Mouse (Mus musculus): Measurements from ENCODE around the gene Ugt2b1.
"Not testable (repeated sequence)": the region's sequence is repeated elsewhere in the genome, so short reads cannot be mapped to it uniquely, and the experiment has no call there.

Gene Ugt2b1

DNA sequence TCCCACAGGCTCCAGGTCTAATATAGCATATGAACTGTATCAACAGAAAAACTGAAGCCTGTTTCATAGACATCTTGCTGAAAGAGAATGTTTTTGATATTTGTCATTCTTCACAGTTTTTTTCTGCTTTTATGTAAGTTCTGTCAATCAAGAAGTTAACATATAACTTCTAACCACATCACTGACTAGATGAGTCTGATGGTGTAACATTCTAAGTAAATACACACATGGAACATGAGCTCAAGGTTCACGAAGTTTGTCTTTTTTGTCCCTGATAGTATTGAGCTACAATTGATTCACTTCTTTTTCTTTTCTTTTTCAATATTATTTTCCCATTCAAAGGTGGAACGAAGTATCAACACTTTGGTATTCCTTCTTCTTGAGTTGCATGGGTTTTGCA lies at the start of gene Ugt2b1:
TSS of gene Ugt2b1 (minus strand) at position 105 of the 400 bp plus-strand sequence.
- no peak for DNase-seq (ENCODE audit: low spot score in 2 of 2)

GRCm38 (mm10) chr5:86967271-86967670 lies 40.9 kb upstream of the Ugt2b1 start:
- DNase-seq (ENCODE audit: low spot score in 2 of 2), result not testable (repeated sequence)

DNA sequence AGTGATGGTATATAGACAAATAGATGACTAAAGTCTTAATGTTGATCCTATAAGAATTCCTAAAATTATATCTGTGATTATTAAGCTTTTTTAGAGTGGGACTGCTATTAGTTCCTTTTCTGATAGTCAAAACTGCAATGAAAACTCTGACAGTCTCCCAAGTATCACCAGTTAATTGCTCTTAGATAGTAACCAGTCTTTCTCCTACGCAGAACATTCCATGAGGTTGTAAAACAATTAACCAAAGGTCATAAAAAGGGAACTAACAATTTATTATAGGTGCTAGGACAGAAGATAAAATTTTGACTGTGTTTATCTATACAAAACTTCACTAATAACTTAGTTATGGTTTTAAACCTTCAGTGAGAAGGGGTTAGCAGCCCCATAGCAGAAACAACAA lies 36.5 kb upstream of the Ugt2b1 start:
- DNase-seq (ENCODE audit: low spot score in 2 of 2), result not testable (repeated sequence)

- no peak for DNase-seq (ENCODE audit: low spot score in 2 of 2)
These were observed 35.4 kb upstream of the Ugt2b1 start for GRCm38 (mm10) chr5:86961587-86962358.

DNA sequence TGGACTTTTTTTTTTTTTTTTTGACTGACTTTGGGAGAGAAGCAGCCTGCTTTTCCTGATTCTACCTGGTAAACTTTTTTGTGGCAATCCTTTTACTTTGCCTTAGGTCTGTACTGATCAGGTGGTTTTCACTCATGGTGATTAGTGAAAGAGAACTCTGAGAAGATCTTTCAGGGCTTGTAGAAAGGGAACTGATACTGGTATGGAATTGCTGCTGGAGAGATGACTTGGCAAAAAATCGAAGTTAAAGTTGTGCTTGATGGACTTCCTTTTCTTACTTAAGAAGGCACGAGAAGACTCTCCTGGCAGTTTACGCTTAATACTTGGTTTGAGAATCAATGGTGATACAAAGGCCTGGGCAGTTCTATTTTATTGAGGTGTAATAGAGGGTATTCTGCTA lies 34.2 kb upstream of the Ugt2b1 start:
- no peak for DNase-seq (ENCODE audit: low spot score in 2 of 2)

DNA sequence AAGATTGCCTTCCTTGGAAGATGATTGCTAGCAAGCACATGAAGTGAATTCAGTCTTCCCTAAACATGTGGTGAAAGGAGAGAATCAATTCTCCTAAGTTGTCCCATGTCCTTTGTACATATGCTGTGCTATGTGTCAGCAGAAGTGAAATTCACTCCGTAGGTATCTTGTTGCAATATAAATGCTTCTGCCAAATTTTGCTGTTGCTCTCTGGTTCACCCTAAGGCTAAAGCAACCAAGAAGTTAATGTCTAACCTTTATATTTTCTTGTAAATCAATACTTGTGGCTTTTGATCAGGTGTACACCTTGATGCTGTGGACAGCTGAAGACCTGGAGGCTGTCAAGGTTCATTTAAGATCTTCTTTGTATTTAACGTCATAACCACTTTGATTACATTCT lies 15.8 kb upstream of the Ugt2b1 start:
- no peak for DNase-seq (ENCODE audit: low spot score in 2 of 2)

DNA sequence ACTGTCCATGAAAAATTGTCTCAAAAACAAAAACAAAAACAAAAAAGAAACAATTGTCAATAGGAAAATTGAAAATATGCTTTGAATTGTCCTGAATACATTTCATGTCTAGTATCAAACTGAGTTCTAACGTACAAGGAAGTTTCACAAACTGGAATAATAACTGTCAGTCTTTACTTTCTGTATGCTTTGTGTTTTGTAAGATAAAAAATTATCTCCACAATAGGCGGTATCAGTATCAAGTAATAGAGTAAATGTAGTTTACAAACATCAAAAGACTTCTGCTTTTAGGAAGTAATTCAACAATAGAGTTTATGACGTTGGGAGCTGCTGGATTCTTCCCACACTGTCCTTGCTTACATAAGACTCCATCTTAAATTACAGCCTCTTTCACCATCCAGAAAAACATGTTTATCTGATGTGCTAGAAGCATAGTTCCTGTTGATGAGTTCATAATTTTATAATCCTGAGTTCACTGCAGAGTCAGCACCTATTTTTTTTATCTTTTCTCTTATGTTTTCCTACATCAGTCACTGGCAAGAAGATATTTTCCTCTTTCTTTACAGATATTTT lies 5.6 kb downstream of the Ugt2b1 start:
- no peak for DNase-seq (ENCODE audit: low spot score in 2 of 2)

- no peak for DNase-seq (ENCODE audit: low spot score in 2 of 2)
These were observed 14.8 kb downstream of the Ugt2b1 start for GRCm38 (mm10) chr5:86911357-86912099.

GRCm38 (mm10) chr5:86910770-86911169 lies 15.6 kb downstream of the Ugt2b1 start:
- DNase-seq (ENCODE audit: low spot score in 2 of 2), result no peak

- DNase-seq (ENCODE audit: low spot score in 2 of 2), result no peak
These were observed 19.6 kb downstream of the Ugt2b1 start, which contains the start of gene Ugt2b34 for GRCm38 (mm10) chr5:86906758-86907157. Ugt2b34 (minus strand) TSS chr5:86906937.

GRCm38 (mm10) chr5:86889933-86890332 lies 36.4 kb downstream of the Ugt2b1 start:
- no peak for DNase-seq (ENCODE audit: low spot score in 2 of 2)

GRCm38 (mm10) chr5:86888420-86888819 lies 37.9 kb downstream of the Ugt2b1 start:
- DNase-seq (ENCODE audit: low spot score in 2 of 2), result no peak

GRCm38 (mm10) chr5:86887081-86887480 lies 39.2 kb downstream of the Ugt2b1 start:
- DNase-seq (ENCODE audit: low spot score in 2 of 2), result no peak

GRCm38 (mm10) chr5:86886620-86887019 lies 39.7 kb downstream of the Ugt2b1 start:
- DNase-seq (ENCODE audit: low spot score in 2 of 2), result no peak

GRCm38 (mm10) chr5:86871877-86872276 lies 54.5 kb downstream of the Ugt2b1 start:
- no peak for DNase-seq (ENCODE audit: low spot score in 2 of 2)

All from spleen, postnatal 4 days (tissue).